Mouse (Mus musculus) myocyte (in vitro differentiated cells): Measurements from ENCODE around the gene Megf6. TPM values are rescaled to one million over a fixed set of nuclear protein-coding genes. Genes with fewer than 3 reads are reported as not detected.

Experiments used
- H3K27me3 ChIP-seq: one replicate; pipeline ENCODE4 v1.6.1; 2011; ENCODE audit not compliant: control insufficient read depth, insufficient read depth, insufficient read length
- H3K36me3 ChIP-seq: one replicate; pipeline ENCODE4 v1.6.1; 2011; ENCODE audit not compliant: control insufficient read depth, insufficient read depth
- H3K4me2 ChIP-seq: one replicate; pipeline ENCODE4 v1.6.1; 2011; ENCODE audit warnings: low read depth, control low read depth
- H3K4me3 ChIP-seq: one replicate; pipeline ENCODE4 v1.5.1; 2011; ENCODE audit warnings: mild to moderate bottlenecking, control low read depth, moderate library complexity
- H3K79me2 ChIP-seq: one replicate; pipeline ENCODE4 v1.6.1; 2011; ENCODE audit not compliant: control insufficient read depth, insufficient read depth
- H3ac ChIP-seq: one replicate; pipeline ENCODE4 v1.6.1; 2011; ENCODE audit not compliant: control insufficient read depth, insufficient read length
- CEBPB ChIP-seq: IDR thresholded peaks from 2 replicates; pipeline ENCODE4 v1.6.1; 2011; ENCODE audit warnings: mild to moderate bottlenecking, moderate library complexity; ENCODE audit not compliant: poor library complexity, insufficient read depth, severe bottlenecking
- E2F4 ChIP-seq: IDR thresholded peaks from one replicate; pipeline ENCODE4 v1.6.1; 2011; ENCODE audit warnings: mild to moderate bottlenecking, control low read depth, moderate library complexity; ENCODE audit not compliant: insufficient read depth
- MAX ChIP-seq: IDR thresholded peaks from one replicate; pipeline ENCODE4 v1.6.1; 2011; ENCODE audit warnings: low read depth, mild to moderate bottlenecking, control low read depth
- MYOD1 ChIP-seq, 3 experiments: IDR thresholded peaks; one replicate each; pipeline ENCODE4 v1.6.1; 2011; ENCODE audit warnings: control low read depth in 2 of 3, low read depth in 2 of 3, mild to moderate bottlenecking in 2 of 3, moderate library complexity in 1 of 3; ENCODE audit not compliant: insufficient read length in 2 of 3, control insufficient read depth in 1 of 3
- MYOG ChIP-seq, 3 experiments: IDR thresholded peaks; one replicate each; pipeline ENCODE4 v1.6.1; 2011; ENCODE audit warnings: control low read depth in 2 of 3, low read depth in 2 of 3, mild to moderate bottlenecking in 2 of 3; ENCODE audit not compliant: insufficient read length in 2 of 3, control insufficient read depth in 1 of 3, insufficient read depth in 1 of 3
- POLR2A ChIP-seq: IDR thresholded peaks from one replicate; pipeline ENCODE4 v1.6.1; 2011; ENCODE audit warnings: low read depth, mild to moderate bottlenecking, control low read depth, moderate library complexity; ENCODE audit not compliant: insufficient read length
- POLR2AphosphoS2 ChIP-seq: IDR thresholded peaks from one replicate; pipeline ENCODE4 v1.6.1; 2011; ENCODE audit warnings: low read depth, control low read depth; ENCODE audit not compliant: insufficient read length
- REST ChIP-seq: IDR thresholded peaks from one replicate; pipeline ENCODE4 v1.6.1; 2011; ENCODE audit warnings: mild to moderate bottlenecking, control low read depth, moderate library complexity; ENCODE audit not compliant: insufficient read depth, insufficient read length
- SRF ChIP-seq: IDR thresholded peaks from one replicate; pipeline ENCODE4 v1.6.1; 2011; ENCODE audit warnings: low read depth; ENCODE audit not compliant: control insufficient read depth, insufficient read length
- TCF12 ChIP-seq: IDR thresholded peaks from one replicate; pipeline ENCODE4 v1.6.1; 2011; ENCODE audit warnings: mild to moderate bottlenecking, control low read depth; ENCODE audit not compliant: poor library complexity, insufficient read depth, severe bottlenecking
- TCF3 ChIP-seq: IDR thresholded peaks from one replicate; pipeline ENCODE4 v1.6.1; 2011; ENCODE audit warnings: low read depth, control low read depth; ENCODE audit not compliant: insufficient read length
- USF1 ChIP-seq: IDR thresholded peaks from one replicate; pipeline ENCODE4 v1.6.1; 2011; ENCODE audit warnings: low read depth, mild to moderate bottlenecking, control low read depth, moderate library complexity
- polyA plus RNA-seq: library from polyadenylated mRNA; unstranded; fragments of >200 nt; fragmentation: generic; extraction: Trizol; gene quantifications from one replicate; pipeline ENCODE4 v1.2.1, GENCODE M21; 2012; ENCODE audit warnings: missing spikeins

Gene Megf6
- polyA plus RNA-seq, 1 experiment = not detected

- no peak overlapping the region for H3K4me3 ChIP-seq
- no peak for TF ChIP-seq MYOD1 (IDR thresholded peaks at IDR 0.05; ENCODE audit: control insufficient read depth in 1 of 3, insufficient read length in 2 of 3, low read depth in 2 of 3)
- TF ChIP-seq SRF = no peak
- TF ChIP-seq MAX = no peak
- TF ChIP-seq TCF12 = no peak
- TF ChIP-seq TCF3 = no peak
- no peak for TF ChIP-seq POLR2A
- no peak for TF ChIP-seq MYOG (IDR thresholded peaks at IDR 0.05; ENCODE audit: control insufficient read depth in 1 of 3, insufficient read depth in 1 of 3, insufficient read length in 2 of 3, low read depth in 2 of 3)
- no peak for TF ChIP-seq POLR2AphosphoS2
- TF ChIP-seq USF1 = no peak
- no peak for TF ChIP-seq REST
- TF ChIP-seq CEBPB = no peak
- TF ChIP-seq E2F4 = no peak
- H3K79me2 ChIP-seq = no peaks in the 10 kb centered on the region
- H3K36me3 ChIP-seq = no peaks in the 10 kb centered on the region
- H3K27me3 ChIP-seq = no peaks in the 10 kb centered on the region
- H3ac ChIP-seq = no peak overlapping the region
- no peak overlapping the region for H3K4me2 ChIP-seq
Measured at GRCm38 (mm10) chr4:154211459-154211858, 40.9 kb downstream of the Megf6 start.

- Histone ChIP-seq H3K36me3 (no peaks in the 10 kb centered on the region), H3ac (no peak overlapping the region), H3K4me3 (no peak overlapping the region), H3K79me2 (no peaks in the 10 kb centered on the region), H3K4me2 (no peak overlapping the region), H3K27me3 (no peaks in the 10 kb centered on the region)
- TF ChIP-seq USF1 = no peak
- TF ChIP-seq E2F4 = no peak
- no peak for TF ChIP-seq TCF12
- no peak for TF ChIP-seq MYOD1 (IDR thresholded peaks at IDR 0.05; ENCODE audit: control insufficient read depth in 1 of 3, insufficient read length in 2 of 3, low read depth in 2 of 3)
Measured at GRCm38 (mm10) chr4:154213586-154213985, 43.1 kb downstream of the Megf6 start.

- H3K36me3 ChIP-seq = no peaks in the 10 kb centered on the region
- TF ChIP-seq E2F4 (no peak), MYOG (IDR thresholded peaks at IDR 0.05; ENCODE audit: control insufficient read depth in 1 of 3, insufficient read depth in 1 of 3, insufficient read length in 2 of 3, low read depth in 2 of 3) (no peak), MYOD1 (IDR thresholded peaks at IDR 0.05; ENCODE audit: control insufficient read depth in 1 of 3, insufficient read length in 2 of 3, low read depth in 2 of 3) (no peak), USF1 (no peak), POLR2AphosphoS2 (no peak), POLR2A (no peak), REST (no peak), MAX (no peak), SRF (no peak), TCF12 (no peak), CEBPB (no peak), TCF3 (no peak)
- no peak overlapping the region for H3K4me2 ChIP-seq
- H3K4me3 ChIP-seq = no peak overlapping the region
- H3K27me3 ChIP-seq = no peaks in the 10 kb centered on the region
- H3ac ChIP-seq = no peak overlapping the region
- H3K79me2 ChIP-seq = no peaks in the 10 kb centered on the region
Measured at GRCm38 (mm10) chr4:154214075-154214474, 43.5 kb downstream of the Megf6 start.

- H3K36me3 ChIP-seq = no peaks in the 10 kb centered on the region
- no peak for TF ChIP-seq REST
- TF ChIP-seq POLR2AphosphoS2 = no peak
- no peak for TF ChIP-seq TCF3
- no peak for TF ChIP-seq MYOG (IDR thresholded peaks at IDR 0.05; ENCODE audit: control insufficient read depth in 1 of 3, insufficient read depth in 1 of 3, insufficient read length in 2 of 3, low read depth in 2 of 3)
- no peak for TF ChIP-seq USF1
- no peak for TF ChIP-seq E2F4
- no peak for TF ChIP-seq TCF12
- TF ChIP-seq MYOD1 (IDR thresholded peaks at IDR 0.05; ENCODE audit: control insufficient read depth in 1 of 3, insufficient read length in 2 of 3, low read depth in 2 of 3) = no peak
- no peak for TF ChIP-seq CEBPB
- no peak for TF ChIP-seq SRF
- TF ChIP-seq POLR2A = no peak
- TF ChIP-seq MAX = no peak
- no peaks in the 10 kb centered on the region for H3K27me3 ChIP-seq
- no peak overlapping the region for H3K4me2 ChIP-seq
- no peaks in the 10 kb centered on the region for H3K79me2 ChIP-seq
- H3K4me3 ChIP-seq = no peak overlapping the region
- H3ac ChIP-seq = no peak overlapping the region
Measured at GRCm38 (mm10) chr4:154217711-154218350, 47.3 kb downstream of the Megf6 start.

DNA sequence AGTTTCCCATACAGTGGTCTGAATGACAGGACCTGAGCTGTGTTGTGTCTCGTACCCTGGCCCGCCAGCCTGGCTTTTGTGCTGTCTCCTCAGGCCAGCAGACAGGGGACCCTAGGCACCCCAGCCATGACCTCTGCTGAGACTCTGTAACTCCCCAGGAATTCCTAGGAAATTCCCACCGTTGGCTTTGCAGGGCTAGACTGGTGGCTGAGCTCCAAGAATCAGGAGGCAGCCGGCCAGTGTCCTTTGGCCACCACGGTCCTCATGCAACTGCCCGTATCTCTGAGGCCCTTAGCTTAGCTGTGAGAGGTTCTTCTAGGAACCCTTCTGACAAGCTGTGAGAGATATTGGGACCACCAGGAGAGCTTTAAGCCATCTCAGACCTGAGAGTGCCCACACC, 52.2 kb downstream of the Megf6 start:
- Histone ChIP-seq H3K4me2 (no peak overlapping the region), H3K36me3 (no peaks in the 10 kb centered on the region), H3K79me2 (no peaks in the 10 kb centered on the region), H3K4me3 (no peak overlapping the region), H3ac (no peak overlapping the region), H3K27me3 (no peaks in the 10 kb centered on the region)
- TF ChIP-seq CEBPB = no peak
- no peak for TF ChIP-seq POLR2AphosphoS2
- TF ChIP-seq MAX = no peak
- TF ChIP-seq E2F4 = no peak
- no peak for TF ChIP-seq MYOG (IDR thresholded peaks at IDR 0.05; ENCODE audit: control insufficient read depth in 1 of 3, insufficient read depth in 1 of 3, insufficient read length in 2 of 3, low read depth in 2 of 3)
- TF ChIP-seq USF1 = no peak
- TF ChIP-seq TCF12 = no peak
- no peak for TF ChIP-seq MYOD1 (IDR thresholded peaks at IDR 0.05; ENCODE audit: control insufficient read depth in 1 of 3, insufficient read length in 2 of 3, low read depth in 2 of 3)
